ENCODE assay signal across 8 mouse cellular contexts in the genomic region with DNA sequence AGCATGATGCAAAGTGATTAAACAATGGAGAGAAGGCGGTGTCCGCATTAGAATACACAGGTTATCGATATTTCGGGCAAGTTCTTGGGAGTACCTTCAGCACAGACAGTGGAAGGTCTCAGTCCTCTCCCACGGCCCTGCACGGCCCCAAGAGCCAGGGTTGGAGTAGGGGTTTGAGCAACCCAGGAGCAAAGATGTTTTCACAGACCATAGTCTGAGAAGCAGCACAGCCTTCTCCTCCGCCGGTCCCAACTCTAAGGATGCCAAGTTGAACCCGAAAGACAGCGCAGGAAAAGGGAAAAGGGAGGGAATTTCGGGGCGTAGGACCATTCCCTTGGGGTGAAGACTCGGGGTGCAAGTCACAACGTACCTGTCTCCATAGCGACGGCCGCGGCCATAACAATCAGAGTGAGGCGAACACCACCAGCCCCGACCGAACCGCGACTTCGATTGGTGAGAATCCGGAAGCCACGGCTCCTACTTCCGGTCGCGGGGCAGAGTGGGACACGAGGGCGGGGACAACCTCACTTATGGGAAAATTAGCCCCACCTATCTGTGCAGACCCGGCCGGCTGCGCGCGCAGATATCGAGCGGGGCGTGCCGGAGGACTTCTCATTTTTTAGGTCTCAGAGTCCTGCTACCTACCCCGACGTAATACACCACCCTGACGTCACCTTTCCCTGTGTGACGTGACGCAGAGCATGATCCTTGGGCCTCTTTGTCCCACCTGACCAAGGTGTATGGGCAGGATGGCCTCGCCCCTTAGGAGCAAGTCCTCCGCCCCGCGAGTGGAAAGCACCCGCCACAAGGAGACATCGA. TPM values are rescaled to one million over a fixed set of nuclear protein-coding genes. Genes with fewer than 3 reads are reported as not detected.
DNase-seq lines count a peak whose midpoint lies in the region; ATAC-seq lines count a peak whose summit lies in the region.

No protein-coding gene starts in this region.

- H3K9me3 ChIP-seq in hindbrain, embryonic 16.5 days (ENCODE audit: control insufficient read depth, low read length): no peaks in the 10 kb centered on the region

- peak; percentile 97 for ATAC-seq in hindbrain, embryonic 16.5 days

- H3K4me2 ChIP-seq in hindbrain, embryonic 16.5 days (ENCODE audit: low read length): peak overlapping the region; percentile 95

- peak overlapping the region; percentile 87 for H3K27ac ChIP-seq in hindbrain, embryonic 16.5 days (ENCODE audit: low read depth, low read length)
- peak overlapping the region; percentile 32 for H3K27ac ChIP-seq in macrophage

- H3K4me3 ChIP-seq in hindbrain, embryonic 16.5 days (ENCODE audit: low read length): peak overlapping the region; percentile 83
- H3K4me3 ChIP-seq in macrophage (ENCODE audit: inconsistent target): peak overlapping the region; percentile 94

- peaks cover 10% of the 10 kb centered on the region for H3K36me3 ChIP-seq in hindbrain, embryonic 16.5 days (ENCODE audit: control insufficient read depth, insufficient read depth, low read length)
- H3K36me3 ChIP-seq in macrophage (ENCODE audit: inconsistent target): peaks cover 15% of the 10 kb centered on the region; the same call in 1 of the 2 replicates

- H3K27me3 ChIP-seq in hindbrain, embryonic 16.5 days (replicated peaks; ENCODE audit: control insufficient read depth, insufficient read depth, low read length): no peaks in the 10 kb centered on the region

- under 1% methylated on average over 50 of the region's 51 CpGs for WGBS in hindbrain, embryonic 16.5 days
- under 1% methylated on average over 51 of the region's 51 CpGs for WGBS in macrophage (ENCODE audit: missing documents)

- peak; percentile 98 for DNase-seq in R1 (ENCODE audit: low read depth, low spot score)
- DNase-seq in cerebellum, postnatal 25 days: peak; percentile 93 to 96
- DNase-seq in frontal cortex, postnatal 36 days (ENCODE audit: low spot score in 2 of 2): peak; percentile 94
- DNase-seq in left cerebral cortex, adult 18-20 months (ENCODE audit: low spot score in 2 of 2): peak; percentile 94 to 95
- DNase-seq in right cerebral cortex, adult 18-20 months: peak; percentile 96
- DNase-seq in urinary bladder, postnatal 10 days (ENCODE audit: low spot score): peak; percentile 85

- H3K4me1 ChIP-seq in hindbrain, embryonic 16.5 days (ENCODE audit: control insufficient read depth, insufficient read depth, low read depth, low read length): peaks cover 19% of the 10 kb centered on the region

- H3K79me2 ChIP-seq in macrophage (ENCODE audit: inconsistent target): peaks cover 10% of the 10 kb centered on the region; the same call in 1 of the 2 replicates

- peak overlapping the region; percentile 81 for H3K9ac ChIP-seq in hindbrain, embryonic 16.5 days (ENCODE audit: low read depth, low read length)

RNA-seq across cellular contexts. Expression of a gene that starts 0.6 kb away (rescaled TPM):
- polyA plus RNA-seq in hindbrain, embryonic 16.5 days (2015; fragmentation: Nextera tagmentation; extraction: Ambion mirVana): 50.4 and 53.9 TPM in 2 replicates
- total RNA-seq in left cerebral cortex, adult 18-20 months (2021): 10 to 100 TPM; 15.3 to 16.1 TPM
- total RNA-seq in macrophage (2018; cell fraction: chromatin; rRNA removed): 1 to 10 TPM in 23 of 26 experiments, under 1 TPM in 1, not detected in 2; 0.88 to 7.7 (median 4.1) TPM
- 1 to 10 TPM; 4.1 to 6.8 (median 5.1) TPM for total RNA-seq in macrophage (2018; cell fraction: cytosol; rRNA removed)
- 1 to 10 TPM; 1.5 to 9.7 (median 5.1) TPM for total RNA-seq in macrophage (2018; cell fraction: nucleus; rRNA removed)
- polyA plus RNA-seq in macrophage (2018): 6.1 to 8.2 TPM (median 6.3 TPM) in 3 replicates

RNA-seq across cellular contexts. Expression of a gene that starts 7.5 kb away (rescaled TPM):
- polyA plus RNA-seq in hindbrain, embryonic 16.5 days (2015; fragmentation: Nextera tagmentation; extraction: Ambion mirVana): 158 and 167 TPM in 2 replicates
- total RNA-seq in left cerebral cortex, adult 18-20 months (2021): 10 to 100 TPM; 35.1 to 38.0 TPM
- 10 to 100 TPM in 13 of 26 experiments, 1 to 10 TPM in 13; 2.1 to 33.1 (median 10.5) TPM for total RNA-seq in macrophage (2018; cell fraction: chromatin; rRNA removed)
- total RNA-seq in macrophage (2018; cell fraction: cytosol; rRNA removed): 100 to 1,000 TPM; 138 to 248 (median 174) TPM
- 10 to 100 TPM; 10.5 to 82.8 (median 35.4) TPM for total RNA-seq in macrophage (2018; cell fraction: nucleus; rRNA removed)
- 172 to 312 TPM (median 227 TPM) in 3 replicates for polyA plus RNA-seq in macrophage (2018)

RNA-seq across cellular contexts. Expression of a gene that starts 7.5 kb away (rescaled TPM):
- 13.3 and 14.1 TPM in 2 replicates for polyA plus RNA-seq in hindbrain, embryonic 16.5 days (2015; fragmentation: Nextera tagmentation; extraction: Ambion mirVana)
- total RNA-seq in left cerebral cortex, adult 18-20 months (2021): 10 to 100 TPM; 33.8 to 34.3 TPM
- 10 to 100 TPM; 11.9 to 67.7 (median 40.8) TPM for total RNA-seq in macrophage (2018; cell fraction: chromatin; rRNA removed)
- 1 to 10 TPM; 1.3 to 6.8 (median 4.0) TPM for total RNA-seq in macrophage (2018; cell fraction: cytosol; rRNA removed)
- 10 to 100 TPM in 20 of 26 experiments, 1 to 10 TPM in 6; 4.7 to 34.7 (median 15.9) TPM for total RNA-seq in macrophage (2018; cell fraction: nucleus; rRNA removed)
- 3.7 to 4.9 TPM (median 4.6 TPM) in 3 replicates for polyA plus RNA-seq in macrophage (2018)

RNA-seq across cellular contexts. Expression of a gene that starts 8.2 kb away (rescaled TPM):
- polyA plus RNA-seq in hindbrain, embryonic 16.5 days (2015; fragmentation: Nextera tagmentation; extraction: Ambion mirVana): 1.3 and 1.4 TPM in 2 replicates
- 10 to 100 TPM; 12.2 to 13.0 TPM for total RNA-seq in left cerebral cortex, adult 18-20 months (2021)
- total RNA-seq in macrophage (2018; cell fraction: chromatin; rRNA removed): 10 to 100 TPM in 6 of 26 experiments, 1 to 10 TPM in 20; 2.0 to 12.2 (median 5.8) TPM
- total RNA-seq in macrophage (2018; cell fraction: cytosol; rRNA removed): under 1 TPM in 21 of 26 experiments, not detected in 5; 0.04 to 0.45 (median 0.18) TPM
- total RNA-seq in macrophage (2018; cell fraction: nucleus; rRNA removed): 10 to 100 TPM in 1 of 26 experiments, 1 to 10 TPM in 23, under 1 TPM in 2; 0.83 to 10.4 (median 3.0) TPM
- polyA plus RNA-seq in macrophage (2018): 0.19 to 0.22 TPM (median 0.21 TPM) in 3 replicates

RNA-seq across cellular contexts. Expression of a gene that starts 52.2 kb away (rescaled TPM):
- polyA plus RNA-seq in hindbrain, embryonic 16.5 days (2015; fragmentation: Nextera tagmentation; extraction: Ambion mirVana): 3.9 and 4.2 TPM in 2 replicates
- 10 to 100 TPM; 13.0 to 17.9 TPM for total RNA-seq in left cerebral cortex, adult 18-20 months (2021)
- not detected for total RNA-seq in macrophage (2018; cell fraction: chromatin; rRNA removed)
- total RNA-seq in macrophage (2018; cell fraction: cytosol; rRNA removed): not detected
- under 1 TPM in 1 of 26 experiments, not detected in 25; 0.34 TPM for total RNA-seq in macrophage (2018; cell fraction: nucleus; rRNA removed)
- polyA plus RNA-seq in macrophage (2018): not detected in 3 replicates

Comparison
In these comparisons a context has a peak if more than half of its experiments do, and no peak if none do; other contexts are left out.
1. Peak in every context shown above with its lines: DNase-seq, ATAC-seq, H3K4me3 ChIP-seq and H3K27ac ChIP-seq.